Mouse (Mus musculus) embryonic facial prominence, embryonic 15.5 days (tissue): ENCODE results near the gene Bckdk. TPM values are rescaled to one million over a fixed set of nuclear protein-coding genes. Genes with fewer than 3 reads are reported as not detected.

Source experiments
- ATAC-seq: fragments of 200-750 bp; cut with Nextera tagmentation; 2 replicates; pipeline ENCODE4 v1.8.0; 2017; ENCODE audit warnings: low read depth, moderate TSS enrichment; ENCODE audit not compliant: insufficient number of reproducible peaks, low FRiP score, low TSS enrichment
- H3K27ac ChIP-seq: fragments of 300-500 bp; sonication (generic); replicated peaks from 2 replicates; pipeline ENCODE4 v1.5.1; 2015; ENCODE audit warnings: mild to moderate bottlenecking, inconsistent platforms
- H3K27me3 ChIP-seq: fragments of 300-500 bp; sonication (generic); 2 replicates; pipeline ENCODE4 v1.6.1; 2015; ENCODE audit warnings: inconsistent platforms
- H3K36me3 ChIP-seq: fragments of 300-500 bp; sonication (generic); 2 replicates; pipeline ENCODE4 v1.6.1; 2015; ENCODE audit warnings: mild to moderate bottlenecking, inconsistent platforms
- H3K4me1 ChIP-seq: fragments of 300-500 bp; sonication (generic); 2 replicates; pipeline ENCODE4 v1.6.1; 2015; ENCODE audit warnings: inconsistent platforms
- H3K4me2 ChIP-seq: fragments of 300-500 bp; sonication (generic); replicated peaks from 2 replicates; pipeline ENCODE4 v1.6.1; 2015; ENCODE audit warnings: mild to moderate bottlenecking, inconsistent platforms
- H3K4me3 ChIP-seq: fragments of 300-500 bp; sonication (generic); replicated peaks from 2 replicates; pipeline ENCODE4 v1.5.1; 2015; ENCODE audit warnings: mild to moderate bottlenecking, inconsistent platforms
- H3K9ac ChIP-seq: fragments of 300-500 bp; sonication (generic); 2 replicates; pipeline ENCODE4 v1.6.1; 2015; ENCODE audit warnings: inconsistent platforms
- H3K9me3 ChIP-seq: fragments of 300-500 bp; sonication (generic); replicated peaks from 2 replicates; pipeline ENCODE4 v1.6.1; 2016; ENCODE audit warnings: inconsistent platforms
- WGBS: fragments of 180-500 bp; shearing (Covaris S2); methylation state at CpG from one replicate; pipeline ENCODE4 v1.1.7; 2015; 5-methylcytosine and 5-hydroxymethylcytosine counted together
- polyA plus RNA-seq: library from polyadenylated mRNA; unstranded; fragments of >200 nt; fragmentation: Nextera tagmentation; extraction: Ambion mirVana; gene quantifications from 2 replicates; pipeline ENCODE4 v1.2.1, GENCODE M21; 2015

The Bckdk gene
- polyA plus RNA-seq, 1 experiment from 2014 or later = 112 TPM

- H3K4me1 ChIP-seq = peaks cover 14% of the 10 kb centered on the region
- no peak overlapping the region for H3K4me3 ChIP-seq
- H3K36me3 ChIP-seq = peaks cover 8% of the 10 kb centered on the region; the same call in 1 of the 2 replicates
- WGBS = 59% methylated on average over 13 of the region's 13 CpGs
- no peak for ATAC-seq
- H3K27me3 ChIP-seq = no peaks in the 10 kb centered on the region
- H3K9me3 ChIP-seq = no peaks in the 10 kb centered on the region
- no peak overlapping the region for H3K4me2 ChIP-seq
- no peak overlapping the region for H3K27ac ChIP-seq
- H3K9ac ChIP-seq = no peak overlapping the region
Measured at GRCm38 (mm10) chr7:127896384-127896783, 7.5 kb upstream of the Bckdk start.

- H3K36me3 ChIP-seq = peaks cover 8% of the 10 kb centered on the region; the same call in 1 of the 2 replicates
- no peaks in the 10 kb centered on the region for H3K27me3 ChIP-seq
- 85% methylated on average over 7 of the region's 7 CpGs for WGBS
- no peak overlapping the region for H3K9ac ChIP-seq
- no peaks in the 10 kb centered on the region for H3K9me3 ChIP-seq
- H3K4me2 ChIP-seq = no peak overlapping the region
- ATAC-seq = no peak
- H3K27ac ChIP-seq = no peak overlapping the region
- no peak overlapping the region for H3K4me3 ChIP-seq
- peaks cover 14% of the 10 kb centered on the region for H3K4me1 ChIP-seq
Measured at GRCm38 (mm10) chr7:127897542-127897941, 6.3 kb upstream of the Bckdk start.

- Histone ChIP-seq H3K9me3 (no peaks in the 10 kb centered on the region), H3K27me3 (no peaks in the 10 kb centered on the region), H3K4me3 (no peak overlapping the region), H3K27ac (no peak overlapping the region), H3K4me1 (peaks cover 14% of the 10 kb centered on the region), H3K9ac (no peak overlapping the region), H3K4me2 (no peak overlapping the region), H3K36me3 (peaks cover 1% of the 10 kb centered on the region; the same call in 1 of the 2 replicates)
- ATAC-seq = no peak
- 32% methylated on average over 10 of the region's 10 CpGs for WGBS
Measured at GRCm38 (mm10) chr7:127898179-127898956, 5.5 kb upstream of the Bckdk start.

GRCm38 (mm10) chr7:127899997-127900396 lies 3.9 kb upstream of the Bckdk start:
- Histone ChIP-seq H3K27ac (no peak overlapping the region), H3K36me3 (0 out of 2 replicates have a peak, but pooled peaks cover 2% of the 10 kb centered on the region), H3K9ac (no peak overlapping the region), H3K27me3 (no peaks in the 10 kb centered on the region), H3K9me3 (no peaks in the 10 kb centered on the region), H3K4me2 (no peak overlapping the region), H3K4me1 (peaks cover 10% of the 10 kb centered on the region), H3K4me3 (no peak overlapping the region)
- ATAC-seq = no peak
- 35% methylated on average over 7 of the region's 7 CpGs for WGBS

GRCm38 (mm10) chr7:127901772-127902171 lies 2.1 kb upstream of the Bckdk start:
- H3K27me3 ChIP-seq = no peaks in the 10 kb centered on the region
- peaks cover 19% of the 10 kb centered on the region for H3K36me3 ChIP-seq
- H3K4me2 ChIP-seq = no peak overlapping the region
- peaks cover 13% of the 10 kb centered on the region for H3K4me1 ChIP-seq
- H3K9ac ChIP-seq = no peak overlapping the region
- H3K4me3 ChIP-seq = no peak overlapping the region
- H3K27ac ChIP-seq = no peak overlapping the region
- no peaks in the 10 kb centered on the region for H3K9me3 ChIP-seq
- ATAC-seq = no peak
- WGBS = 82% methylated on average over 2 of the region's 2 CpGs

- 96% methylated on average over 12 of the region's 12 CpGs for WGBS
- no peak for ATAC-seq
- no peak overlapping the region for H3K27ac ChIP-seq
Measured at GRCm38 (mm10) chr7:127907939-127908338, 4.1 kb downstream of the Bckdk start.

GRCm38 (mm10) chr7:127908656-127909055 lies 4.8 kb downstream of the Bckdk start:
- Histone ChIP-seq H3K4me1 (peaks cover 27% of the 10 kb centered on the region), H3K4me2 (no peak overlapping the region), H3K27me3 (no peaks in the 10 kb centered on the region), H3K4me3 (no peak overlapping the region), H3K27ac (no peak overlapping the region), H3K9me3 (no peaks in the 10 kb centered on the region), H3K9ac (no peak overlapping the region), H3K36me3 (peaks cover 44% of the 10 kb centered on the region)
- no peak for ATAC-seq
- WGBS = 89% methylated on average over 4 of the region's 4 CpGs

More at GRCm38 (mm10) chr7:127907939-127908338, 4.1 kb downstream of the Bckdk start:
- Histone ChIP-seq H3K4me1 (peaks cover 22% of the 10 kb centered on the region), H3K36me3 (peaks cover 44% of the 10 kb centered on the region), H3K4me2 (no peak overlapping the region), H3K27me3 (no peaks in the 10 kb centered on the region), H3K4me3 (no peak overlapping the region), H3K9me3 (no peaks in the 10 kb centered on the region), H3K9ac (no peak overlapping the region)

GRCm38 (mm10) chr7:127912190-127912871 lies 8.4 kb downstream of the Bckdk start, which contains the start of gene Kat8:
TSS of gene Kat8 (plus strand) at chr7:127912516.
- Histone ChIP-seq H3K4me3 (peak within 1 kb of the TSS; percentile 94), H3K4me1 (peaks cover 14% of the 10 kb centered on the region), H3K27me3 (no peaks in the 10 kb centered on the region), H3K9ac (peak within 1 kb of the TSS; percentile 72), H3K36me3 (peaks cover 47% of the 10 kb centered on the region), H3K9me3 (no peaks in the 10 kb centered on the region), H3K27ac (peak within 1 kb of the TSS; percentile 92), H3K4me2 (peak within 1 kb of the TSS; percentile 61)
- 1% methylated on average over 40 of the region's 40 CpGs for WGBS
- ATAC-seq = peak; percentile 92

- Histone ChIP-seq H3K27ac (peak overlapping the region; percentile 92; the same call in 1 of the 2 replicates), H3K36me3 (peaks cover 44% of the 10 kb centered on the region)
- WGBS = 15% methylated on average over 4 of the region's 4 CpGs
Measured at GRCm38 (mm10) chr7:127912938-127913337, 9.1 kb downstream of the Bckdk start.

GRCm38 (mm10) chr7:127915293-127915692 lies 11.4 kb downstream of the Bckdk start:
- peaks cover 14% of the 10 kb centered on the region for H3K4me1 ChIP-seq
- no peaks in the 10 kb centered on the region for H3K27me3 ChIP-seq
- H3K4me3 ChIP-seq = no peak overlapping the region
- H3K4me2 ChIP-seq = no peak overlapping the region
- ATAC-seq = no peak
- H3K9me3 ChIP-seq = no peaks in the 10 kb centered on the region
- peaks cover 38% of the 10 kb centered on the region for H3K36me3 ChIP-seq
- WGBS = 81% methylated on average over 12 of the region's 12 CpGs
- no peak overlapping the region for H3K9ac ChIP-seq
- H3K27ac ChIP-seq = no peak overlapping the region

More at GRCm38 (mm10) chr7:127912938-127913337, 9.1 kb downstream of the Bckdk start:
- Histone ChIP-seq H3K4me3 (peak overlapping the region; percentile 94), H3K9me3 (no peaks in the 10 kb centered on the region), H3K9ac (peak overlapping the region; percentile 72; the same call in 1 of the 2 replicates), H3K4me1 (peaks cover 14% of the 10 kb centered on the region), H3K27me3 (no peaks in the 10 kb centered on the region), H3K4me2 (peak overlapping the region; percentile 61)
- ATAC-seq = no peak

GRCm38 (mm10) chr7:127918203-127918602 lies 14.3 kb downstream of the Bckdk start:
- no peaks in the 10 kb centered on the region for H3K27me3 ChIP-seq
- H3K4me3 ChIP-seq = no peak overlapping the region
- H3K4me2 ChIP-seq = no peak overlapping the region
- H3K4me1 ChIP-seq = peaks cover 3% of the 10 kb centered on the region
- no peak for ATAC-seq
- H3K9me3 ChIP-seq = no peaks in the 10 kb centered on the region
- no peak overlapping the region for H3K27ac ChIP-seq
- no peak overlapping the region for H3K9ac ChIP-seq
- WGBS = 45% methylated on average over 3 of the region's 3 CpGs
- H3K36me3 ChIP-seq = peaks cover 58% of the 10 kb centered on the region
